Mouse (Mus musculus) MEL (cell line): ENCODE results near the gene Smim27. TPM values are rescaled to one million over a fixed set of nuclear protein-coding genes. Genes with fewer than 3 reads are reported as not detected.
A peak's percentile ranks its signal among the peaks of the same experiment; 100 is the strongest.

Experiments
- DNase-seq: peaks from one replicate; pipeline ENCODE4 v3.0.0; 2011; ENCODE audit warnings: low read depth, low spot score
- H3K27ac ChIP-seq: 2 replicates; pipeline ENCODE4 v1.5.1; 2012; ENCODE audit warnings: low read depth, mild to moderate bottlenecking, control low read depth, low read length, moderate library complexity; ENCODE audit not compliant: control insufficient read depth
- H3K27me3 ChIP-seq, 2 experiments: fragments of 150-350 bp in 1 of 2; sonication (generic) in 1 of 2; 2 replicates each; pipeline ENCODE4 v1.6.1; 2012; ENCODE audit warnings: low read length in 2 of 2, mild to moderate bottlenecking in 2 of 2, improper control_type of control experiment in 1 of 2, moderate library complexity in 1 of 2; ENCODE audit not compliant: insufficient read depth in 2 of 2, control insufficient read depth in 1 of 2
- H3K36me3 ChIP-seq, 2 experiments: 2 replicates each; pipeline ENCODE4 v1.6.1; 2012 to 2014; ENCODE audit warnings: low read length in 2 of 2, improper control_type of control experiment in 1 of 2, inconsistent platforms in 1 of 2, mild to moderate bottlenecking in 1 of 2; ENCODE audit not compliant: insufficient read depth in 2 of 2, control insufficient read depth in 1 of 2
- H3K4me1 ChIP-seq, 2 experiments: fragments of 150-350 bp in 1 of 2; sonication (generic) in 1 of 2; 2 replicates each; pipeline ENCODE4 v1.6.1; 2012; ENCODE audit warnings: low read length in 2 of 2, improper control_type of control experiment in 1 of 2, mild to moderate bottlenecking in 1 of 2; ENCODE audit not compliant: insufficient read depth in 2 of 2, control insufficient read depth in 1 of 2
- H3K4me3 ChIP-seq, 2 experiments: fragments of 150-350 bp in 1 of 2; sonication (generic) in 1 of 2; 2 replicates each; pipeline ENCODE4 v1.5.1; 2012; ENCODE audit warnings: low read depth in 2 of 2, low read length in 2 of 2, mild to moderate bottlenecking in 2 of 2, moderate library complexity in 2 of 2, control low read depth in 1 of 2, improper control_type of control experiment in 1 of 2; ENCODE audit not compliant: control insufficient read depth in 1 of 2, insufficient read depth in 1 of 2
- H3K79me2 ChIP-seq: 2 replicates; pipeline ENCODE4 v1.6.1; 2012; ENCODE audit warnings: mild to moderate bottlenecking, low read length, moderate library complexity; ENCODE audit not compliant: control insufficient read depth, poor library complexity, insufficient read depth
- H3K9ac ChIP-seq: 2 replicates; pipeline ENCODE4 v1.6.1; 2012; ENCODE audit warnings: low read depth, mild to moderate bottlenecking, control low read depth, low read length, moderate library complexity; ENCODE audit not compliant: control insufficient read depth, poor library complexity, severe bottlenecking
- H3K9me3 ChIP-seq: fragments of 150-350 bp; sonication (generic); replicated peaks from 2 replicates; pipeline ENCODE4 v1.6.1; 2012; ENCODE audit warnings: mild to moderate bottlenecking, low read length, improper control_type of control experiment, moderate library complexity; ENCODE audit not compliant: insufficient read depth
- CHD1 ChIP-seq: IDR thresholded peaks from 2 replicates; pipeline ENCODE4 v1.6.1; 2012; ENCODE audit warnings: low read depth, mild to moderate bottlenecking, inconsistent platforms, low read length, improper control_type of control experiment
- CTCF ChIP-seq, 3 experiments: IDR thresholded peaks in 2 of 3; conservative IDR thresholded peaks in 1 of 3; 2 replicates each; pipeline ENCODE4 v1.5.1; 2011 to 2012; ENCODE audit warnings: low read length in 3 of 3, low read depth in 2 of 3, mild to moderate bottlenecking in 2 of 3, improper control_type of control experiment in 1 of 3, inconsistent platforms in 1 of 3, mixed read lengths in 1 of 3, moderate library complexity in 1 of 3; ENCODE audit not compliant: control insufficient read depth in 1 of 3, insufficient read depth in 1 of 3, poor library complexity in 1 of 3, severe bottlenecking in 1 of 3
- ELF1 ChIP-seq: IDR thresholded peaks from 2 replicates; pipeline ENCODE4 v1.6.1; 2014; ENCODE audit warnings: low read depth, mild to moderate bottlenecking, inconsistent platforms, low read length, improper control_type of control experiment, moderate library complexity
- ETS1 ChIP-seq: IDR thresholded peaks from 2 replicates; pipeline ENCODE4 v1.6.1; 2012; ENCODE audit warnings: low read depth, mild to moderate bottlenecking, inconsistent platforms, low read length, improper control_type of control experiment, moderate library complexity
- GABPA ChIP-seq: IDR thresholded peaks from 2 replicates; pipeline ENCODE4 v1.6.1; 2012; ENCODE audit warnings: low read depth, mild to moderate bottlenecking, inconsistent platforms, low read length, improper control_type of control experiment, moderate library complexity
- GATA1 ChIP-seq: IDR thresholded peaks from 2 replicates; pipeline ENCODE4 v1.6.1; 2011; ENCODE audit warnings: low read depth, low read length, improper control_type of control experiment
- HCFC1 ChIP-seq: IDR thresholded peaks from 2 replicates; pipeline ENCODE4 v1.6.1; 2012; ENCODE audit warnings: low read depth, mild to moderate bottlenecking, inconsistent platforms, low read length, improper control_type of control experiment, moderate library complexity
- JUND ChIP-seq: IDR thresholded peaks from 2 replicates; pipeline ENCODE4 v1.6.1; 2011; ENCODE audit warnings: low read depth, mild to moderate bottlenecking, improper control_type of control experiment, low read length
- KAT2A ChIP-seq: conservative IDR thresholded peaks from 2 replicates; pipeline ENCODE4 v1.6.1; 2012; ENCODE audit warnings: low read depth, low read length, improper control_type of control experiment, inconsistent platforms
- MAZ ChIP-seq: IDR thresholded peaks from 2 replicates; pipeline ENCODE4 v1.6.1; 2012; ENCODE audit warnings: low read depth, mild to moderate bottlenecking, inconsistent platforms, low read length, improper control_type of control experiment
- MEF2A ChIP-seq: IDR thresholded peaks from 2 replicates; pipeline ENCODE4 v1.6.1; 2014; ENCODE audit warnings: low read depth, mild to moderate bottlenecking, inconsistent platforms, low read length, improper control_type of control experiment; ENCODE audit not compliant: poor library complexity, insufficient replicate concordance, severe bottlenecking; ENCODE audit errors: extremely low read depth
- MXI1 ChIP-seq: IDR thresholded peaks from 2 replicates; pipeline ENCODE4 v1.6.1; 2011; ENCODE audit warnings: mild to moderate bottlenecking, low read depth, low read length, improper control_type of control experiment
- MYC ChIP-seq: IDR thresholded peaks from 2 replicates; pipeline ENCODE4 v1.6.1; 2011; ENCODE audit warnings: low read depth, mild to moderate bottlenecking, low read length, improper control_type of control experiment, moderate library complexity
- POLR2A ChIP-seq, 2 experiments: IDR thresholded peaks; 2 replicates each; pipeline ENCODE4 v1.6.1; 2011 to 2012; ENCODE audit warnings: low read length in 2 of 2, mild to moderate bottlenecking in 2 of 2, control low read depth in 1 of 2, improper control_type of control experiment in 1 of 2, low read depth in 1 of 2, moderate library complexity in 1 of 2; ENCODE audit not compliant: control insufficient read depth in 1 of 2, insufficient read depth in 1 of 2, poor library complexity in 1 of 2
- POLR2AphosphoS2 ChIP-seq: IDR thresholded peaks from 2 replicates; pipeline ENCODE4 v1.6.1; 2011; ENCODE audit warnings: low read length, improper control_type of control experiment
- RCOR1 ChIP-seq: IDR thresholded peaks from 2 replicates; pipeline ENCODE4 v1.6.1; 2012; ENCODE audit warnings: low read depth, mild to moderate bottlenecking, inconsistent platforms, low read length, improper control_type of control experiment
- SIN3A ChIP-seq: IDR thresholded peaks from 2 replicates; pipeline ENCODE4 v1.6.1; 2012; ENCODE audit warnings: low read length, improper control_type of control experiment, inconsistent platforms
- SMC3 ChIP-seq: IDR thresholded peaks from 2 replicates; pipeline ENCODE4 v1.6.1; 2011; ENCODE audit warnings: low read depth, low read length, improper control_type of control experiment
- TBP ChIP-seq: IDR thresholded peaks from 2 replicates; pipeline ENCODE4 v1.8.0; 2011; ENCODE audit warnings: low read depth, low read length, improper control_type of control experiment
- UBTF ChIP-seq: IDR thresholded peaks from 2 replicates; pipeline ENCODE4 v1.6.1; 2012; ENCODE audit warnings: low read depth, mild to moderate bottlenecking, inconsistent platforms, low read length, improper control_type of control experiment, moderate library complexity, borderline replicate concordance; ENCODE audit not compliant: insufficient read depth
- ZKSCAN1 ChIP-seq: IDR thresholded peaks from 2 replicates; pipeline ENCODE4 v1.6.1; 2012; ENCODE audit warnings: low read depth, mild to moderate bottlenecking, inconsistent platforms, low read length, improper control_type of control experiment, moderate library complexity
- ZNF384 ChIP-seq: IDR thresholded peaks from 2 replicates; pipeline ENCODE4 v1.6.1; 2012; ENCODE audit warnings: low read depth, mild to moderate bottlenecking, inconsistent platforms, low read length, improper control_type of control experiment
- polyA plus RNA-seq, 2 experiments: library from polyadenylated mRNA; stranded (reverse) in 1 of 2; unstranded in 1 of 2; fragments of >175 nt in 1 of 2; fragments of >200 nt in 1 of 2; gene quantifications; 2 replicates each; pipeline versions ENCODE4 v1.2.1 to v1.2.4; 2012; ENCODE audit warnings: low replicate concordance in 2 of 2, low read depth in 1 of 2; ENCODE audit not compliant: insufficient read length in 2 of 2, insufficient read depth in 1 of 2, missing spikeins in 1 of 2
- total RNA-seq: library from RNA; depleted of rRNA; stranded (reverse); fragments of 300-350 nt; gene quantifications from 2 replicates; pipeline ENCODE4 v1.2.3, GENCODE M21; 2012

Smim27 gene
- total and polyA plus RNA-seq, 3 experiments, result 7.3 to 12.1 TPM; not detected in 1

DNA sequence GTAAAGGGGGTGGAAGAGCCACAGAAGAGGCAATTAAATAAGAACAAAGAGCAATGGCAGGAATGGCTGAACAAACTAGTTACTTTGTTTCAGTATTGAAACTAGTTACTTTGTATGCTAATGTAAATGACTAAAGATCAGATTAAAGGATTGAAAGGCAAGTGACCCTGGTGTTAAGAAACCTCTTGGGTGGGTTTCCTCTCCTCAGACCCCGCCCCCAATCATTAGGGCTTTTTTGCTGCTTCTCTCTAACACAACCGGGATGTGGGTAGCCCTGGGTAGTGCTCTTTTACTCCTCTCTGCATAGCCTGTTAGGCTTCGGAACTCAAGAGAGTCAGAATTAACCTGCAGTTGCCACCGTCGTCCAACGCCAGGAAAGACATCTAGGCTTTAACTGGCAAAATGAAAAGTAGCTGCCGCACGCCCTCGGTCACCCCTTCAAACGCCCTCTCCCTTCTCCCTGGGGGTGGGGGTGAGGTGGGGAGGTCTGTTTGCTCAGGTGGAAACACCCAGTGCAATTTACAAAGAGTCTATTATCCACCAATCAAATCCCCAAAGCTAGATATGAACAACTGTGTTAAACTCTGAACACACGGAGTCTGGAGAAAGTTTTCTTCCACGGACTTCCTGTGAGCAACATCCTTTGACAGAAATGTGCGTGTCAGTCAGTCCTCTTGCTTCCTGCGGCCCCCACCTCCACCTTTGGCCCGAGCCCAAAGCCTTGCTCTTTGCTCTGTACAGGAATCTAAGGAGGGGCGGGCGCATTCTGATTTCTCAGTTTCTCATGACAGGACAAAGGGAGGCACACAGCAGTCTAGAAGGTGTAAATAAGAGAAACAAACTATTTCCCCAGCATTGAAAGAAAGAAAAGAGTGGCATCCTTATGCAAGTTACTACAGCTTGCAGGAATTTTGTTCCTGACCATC is 30.6 kb upstream of the Smim27 start:
- peak; percentile 76 for DNase-seq

GRCm38 (mm10) chr4:40239409-40240271 is 29.7 kb upstream of the Smim27 start, which contains the start of gene Ddx58:
Ddx58 (minus strand) TSS chr4:40239828.
- no peaks in the 10 kb centered on the region for H3K9me3 ChIP-seq
- H3K27ac ChIP-seq, result peak within 1 kb of the TSS; percentile 33
- peaks cover 0 to 7% of the 10 kb centered on the region in 2 experiments; a peak in 2 of 4 replicates for H3K36me3 ChIP-seq
- peak within 1 kb of the TSS; percentile 65 for H3K9ac ChIP-seq
- no peaks in the 10 kb centered on the region for H3K27me3 ChIP-seq
- DNase-seq, result no peak
- peak within 1 kb of the TSS; percentile 77 to 91 for H3K4me3 ChIP-seq
- TF ChIP-seq MAZ (0 out of 2 replicates have a peak, but pooled peaks have one; percentile 1), TBP (no peak)
- H3K4me1 ChIP-seq, result peaks cover 0 to 5% of the 10 kb centered on the region in 2 experiments; a peak in 2 of 4 replicates
- H3K79me2 ChIP-seq, result no peaks in the 10 kb centered on the region

More for the DNA sequence above, 30.6 kb upstream of the Smim27 start:
- no peaks in the 10 kb centered on the region for H3K9me3 ChIP-seq
- H3K79me2 ChIP-seq, result no peaks in the 10 kb centered on the region
- peaks cover 0 to 3% of the 10 kb centered on the region in 2 experiments; a peak in 2 of 4 replicates for H3K36me3 ChIP-seq
- H3K9ac ChIP-seq, result peak overlapping the region; percentile 65
- H3K27ac ChIP-seq, result peak overlapping the region; percentile 33
- H3K27me3 ChIP-seq, result no peaks in the 10 kb centered on the region
- peaks cover 0 to 4% of the 10 kb centered on the region in 2 experiments; a peak in 1 of 4 replicates for H3K4me1 ChIP-seq
- peak overlapping the region; percentile 77 to 91 for H3K4me3 ChIP-seq
- TF ChIP-seq CTCF (IDR thresholded peaks at IDR 0.05 in 2 of 3, conservative IDR thresholded peaks at IDR 0.05 in 1 of 3; ENCODE audit: control insufficient read depth in 1 of 3, insufficient read depth in 1 of 3, low read depth in 2 of 3, low read length in 3 of 3, poor library complexity in 1 of 3, severe bottlenecking in 1 of 3), result no peak
- TF ChIP-seq POLR2A (IDR thresholded peaks at IDR 0.05; ENCODE audit: control insufficient read depth in 1 of 2, insufficient read depth in 1 of 2, low read depth in 1 of 2, low read length in 2 of 2, poor library complexity in 1 of 2), result no peak
- no peak for TF ChIP-seq JUND
- no peak for TF ChIP-seq UBTF
- no peak for TF ChIP-seq SMC3
- TF ChIP-seq SIN3A, result peak; percentile 56; the same call in 1 of the 2 replicates
- no peak for TF ChIP-seq ELF1
- TF ChIP-seq CHD1, result no peak
- 0 out of 2 replicates have a peak, but pooled peaks have one; percentile 20 for TF ChIP-seq TBP
- TF ChIP-seq MYC, result no peak
- no peak for TF ChIP-seq RCOR1
- TF ChIP-seq MAZ, result peak; percentile 45; the same call in 1 of the 2 replicates
- TF ChIP-seq ZKSCAN1, result no peak
- no peak for TF ChIP-seq KAT2A
- TF ChIP-seq MXI1, result peak; percentile 90
- TF ChIP-seq GATA1, result no peak
- TF ChIP-seq MEF2A, result no peak
- TF ChIP-seq ZNF384, result no peak
- no peak for TF ChIP-seq ETS1
- no peak for TF ChIP-seq HCFC1
- no peak for TF ChIP-seq GABPA
- no peak for TF ChIP-seq POLR2AphosphoS2
